Mouse (Mus musculus) c-Kit-positive CD71-positive TER-119-negative erythroid progenitor cells, embryonic 14.5 days (primary cell): ENCODE data around the gene Sgpp2.

Source experiments
- DNase-seq: peaks from one replicate; pipeline ENCODE4 v3.0.0-alpha.2; 2013; ENCODE audit warnings: low read depth

Gene Sgpp2

DNA sequence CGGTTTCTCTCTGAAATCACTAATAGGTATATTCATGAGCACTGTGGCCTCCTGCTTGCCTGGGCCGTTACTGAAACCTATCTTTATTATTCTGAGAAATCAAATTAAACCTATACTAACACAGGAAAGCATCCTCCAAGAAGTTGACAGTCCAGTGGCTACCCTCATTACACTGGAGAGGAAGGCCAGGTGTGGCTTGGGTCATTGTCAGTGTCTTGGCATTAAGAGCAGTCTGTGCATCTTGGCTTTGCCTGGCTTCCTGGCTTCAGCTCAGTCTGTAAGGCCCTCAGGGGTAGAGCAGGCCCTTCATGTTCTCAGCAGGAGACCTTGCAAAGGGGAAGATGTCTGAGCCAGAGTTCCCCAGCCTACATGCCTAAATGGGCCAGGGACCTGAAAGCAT is 99.3 kb downstream of the Sgpp2 start:
- DNase-seq: no peak

DNA sequence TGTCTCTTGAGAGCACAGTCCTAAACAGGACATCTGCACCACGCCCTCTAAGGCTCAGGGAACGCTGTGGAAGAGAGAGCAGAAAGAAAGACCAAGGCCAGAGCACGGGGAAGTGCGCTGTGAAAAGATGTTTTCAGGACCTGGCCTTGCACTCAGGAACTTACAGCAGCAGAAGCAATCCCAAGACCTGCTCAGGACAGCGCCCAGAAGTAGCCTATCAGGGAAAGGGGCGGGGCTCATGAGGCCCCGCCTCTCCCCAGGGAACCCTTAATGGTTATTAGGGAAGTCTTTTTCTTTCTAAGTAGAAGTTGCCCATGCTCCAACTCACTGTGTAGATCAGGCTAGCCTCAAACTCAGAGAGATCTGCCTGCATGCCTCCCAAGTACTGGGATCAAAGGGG is 102.5 kb downstream of the Sgpp2 start:
- no peak for DNase-seq

DNA sequence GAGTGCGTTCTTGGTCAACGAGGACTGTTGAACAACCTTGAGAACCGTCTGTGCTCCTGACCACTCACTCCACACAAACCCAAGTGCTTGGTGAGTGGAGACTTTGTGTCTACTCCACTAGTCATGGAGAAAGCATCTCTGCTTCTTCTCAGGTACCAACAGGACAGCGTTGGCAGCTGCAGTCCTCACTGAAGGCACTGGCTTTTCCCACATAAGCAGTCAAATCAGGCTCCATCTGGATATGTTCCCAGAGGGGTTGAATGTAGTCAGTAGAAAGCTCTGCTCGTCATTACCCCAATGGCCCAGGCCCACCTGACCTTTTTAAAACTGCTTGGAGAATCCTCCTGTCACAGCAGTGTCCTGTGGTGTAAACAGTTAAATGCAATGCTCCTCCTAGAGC is 104.3 kb downstream of the Sgpp2 start:
- DNase-seq: no peak

DNA sequence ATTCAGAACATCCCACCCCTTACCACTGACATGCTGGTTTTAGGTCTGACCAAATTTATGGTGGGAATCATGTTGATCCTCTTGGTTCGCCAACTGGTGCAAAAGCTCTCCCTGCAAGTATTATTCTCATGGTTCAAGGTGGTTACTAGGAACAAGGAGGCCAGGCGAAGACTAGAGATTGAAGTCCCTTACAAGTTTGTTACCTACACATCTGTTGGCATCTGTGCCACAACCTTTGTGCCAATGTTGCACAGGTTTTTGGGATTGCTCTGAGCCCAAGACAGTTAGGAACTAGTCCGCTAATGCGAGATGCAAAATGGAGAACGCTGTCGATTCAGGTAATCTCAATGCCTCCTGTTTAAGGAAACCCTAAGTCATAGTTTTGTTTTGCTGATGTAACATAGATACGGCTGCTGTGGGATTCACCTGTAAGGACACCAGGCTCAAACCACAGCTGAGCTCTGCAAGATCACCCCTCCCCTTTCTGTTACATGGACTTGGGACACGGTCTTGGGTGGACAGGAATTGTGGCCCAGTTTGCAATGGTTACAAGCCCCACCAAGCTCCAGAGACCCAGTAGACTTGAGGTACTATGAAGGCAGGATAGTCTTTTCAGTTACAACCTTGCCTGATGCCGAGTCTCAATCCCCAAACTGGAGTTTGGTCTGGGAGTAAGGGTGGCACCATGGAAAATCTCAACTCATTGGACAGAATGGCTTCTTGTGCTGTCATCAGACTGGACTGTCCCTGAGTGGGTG is 107.2 kb downstream of the Sgpp2 start:
- DNase-seq: no peak

DNA sequence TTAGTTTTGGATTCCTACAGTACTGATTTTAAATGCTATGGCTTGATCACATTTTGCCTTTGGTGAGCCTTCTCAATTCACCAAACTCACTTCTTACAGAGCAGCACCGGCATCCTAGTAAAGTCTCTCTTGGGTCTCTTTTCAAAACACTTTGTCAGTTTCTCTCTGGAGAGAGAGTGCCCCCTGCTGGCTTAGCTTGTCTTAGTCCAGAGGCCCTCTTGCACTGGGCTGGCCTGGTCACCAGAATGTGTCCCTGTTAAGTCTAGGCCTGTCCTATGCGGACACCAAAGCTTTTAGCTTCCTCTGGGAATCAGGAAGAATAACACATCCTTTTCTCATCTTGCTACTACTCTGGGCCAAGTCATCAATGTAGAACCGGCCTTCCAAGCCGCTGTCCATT is 109.4 kb downstream of the Sgpp2 start:
- DNase-seq: peak; percentile 24

DNA sequence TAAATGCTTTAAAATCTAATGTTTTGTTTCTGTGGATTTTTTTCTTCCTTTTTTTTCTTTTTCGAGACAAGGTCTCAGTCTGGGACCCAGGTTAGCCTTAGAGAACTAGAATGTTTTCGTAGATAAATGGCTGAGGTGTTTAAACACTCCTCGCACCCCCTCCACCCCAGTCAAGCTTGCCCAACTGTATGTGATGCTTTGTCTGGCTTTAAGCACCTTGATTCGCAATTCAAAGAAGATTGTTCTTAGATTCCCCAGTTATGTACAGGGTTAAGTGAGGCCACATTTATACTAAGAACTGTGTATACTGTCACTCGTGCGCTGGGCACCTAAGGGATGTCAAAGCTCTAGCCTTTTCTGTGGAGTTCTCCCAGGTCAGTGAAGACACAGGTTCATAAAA is 110.1 kb downstream of the Sgpp2 start:
- no peak for DNase-seq

DNA sequence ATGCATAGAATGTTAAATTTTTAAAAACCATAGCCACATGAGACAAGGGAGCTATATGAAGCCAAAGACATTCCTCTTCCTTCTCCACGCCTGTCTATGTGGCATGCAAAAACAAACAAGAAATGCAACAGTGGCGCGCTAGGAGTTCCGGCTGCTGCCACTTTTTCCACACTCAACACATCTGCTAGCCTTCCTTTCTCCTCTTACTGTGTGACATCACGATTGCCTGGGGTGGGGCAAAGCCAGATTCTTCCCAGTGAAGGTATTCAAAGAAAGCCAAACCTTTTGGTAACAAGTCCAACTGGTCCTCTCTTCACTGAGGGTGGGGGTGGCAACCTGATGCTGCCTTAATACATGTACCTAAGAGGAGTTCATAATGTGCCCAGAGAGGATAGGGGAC is 111.6 kb downstream of the Sgpp2 start:
- no peak for DNase-seq

DNA sequence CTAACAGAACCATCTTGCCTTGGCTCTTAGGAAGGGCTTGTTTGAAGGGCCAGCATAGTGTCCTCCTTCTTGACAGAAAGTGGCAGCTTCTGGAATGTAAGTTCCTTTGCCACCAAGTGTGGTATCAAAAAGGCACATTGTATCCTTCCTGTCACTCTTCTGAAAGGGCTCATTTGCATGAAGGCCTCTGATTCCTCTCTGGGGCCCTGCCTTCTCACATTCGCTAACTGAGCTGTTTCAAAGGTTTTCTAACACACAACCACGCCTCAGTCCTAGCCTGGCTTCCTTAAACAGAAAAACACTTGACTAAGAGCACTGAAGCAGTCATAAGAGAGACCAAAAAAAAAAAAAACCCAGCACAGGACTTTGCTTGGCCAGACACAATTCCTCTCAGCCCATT is 112.4 kb downstream of the Sgpp2 start:
- DNase-seq: no peak

DNA sequence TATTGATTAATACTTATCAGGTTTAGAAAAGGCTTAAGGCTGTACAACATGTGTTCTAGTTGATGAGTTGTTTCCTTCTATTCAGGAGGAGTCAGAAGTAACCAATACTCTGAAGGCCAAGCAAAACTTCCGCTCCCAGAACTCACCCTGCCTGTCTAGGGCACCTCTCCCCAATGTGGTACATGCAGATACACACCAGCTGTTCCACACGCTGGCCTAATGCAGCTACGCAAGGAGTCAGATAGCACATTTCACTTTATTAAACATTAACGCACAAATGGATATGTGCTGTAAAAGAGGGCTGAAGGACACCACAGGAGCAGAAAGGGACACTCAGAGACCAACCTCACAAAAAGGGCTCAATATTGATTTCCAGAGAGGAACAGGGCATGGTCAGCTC is 114.7 kb downstream of the Sgpp2 start:
- no peak for DNase-seq

DNA sequence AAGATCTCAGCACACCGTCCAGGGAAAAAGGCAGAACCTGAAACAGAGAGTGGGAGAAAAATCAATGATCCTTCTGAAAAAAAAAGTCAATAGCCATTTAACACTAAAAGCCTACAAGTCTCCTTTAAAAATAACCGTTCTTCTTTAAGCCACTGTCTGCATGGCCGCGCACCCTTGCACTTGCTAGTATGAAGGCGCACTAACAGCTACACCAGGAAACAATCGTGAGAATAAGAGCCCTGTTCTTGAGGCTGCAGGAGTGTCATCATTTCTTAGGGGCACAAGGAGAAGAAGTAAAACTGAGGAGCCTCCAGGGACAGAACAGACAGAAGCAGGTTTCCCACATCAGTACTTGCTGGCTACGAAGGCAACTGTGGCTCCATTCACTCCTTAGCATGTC is 115.2 kb downstream of the Sgpp2 start:
- DNase-seq: no peak

DNA sequence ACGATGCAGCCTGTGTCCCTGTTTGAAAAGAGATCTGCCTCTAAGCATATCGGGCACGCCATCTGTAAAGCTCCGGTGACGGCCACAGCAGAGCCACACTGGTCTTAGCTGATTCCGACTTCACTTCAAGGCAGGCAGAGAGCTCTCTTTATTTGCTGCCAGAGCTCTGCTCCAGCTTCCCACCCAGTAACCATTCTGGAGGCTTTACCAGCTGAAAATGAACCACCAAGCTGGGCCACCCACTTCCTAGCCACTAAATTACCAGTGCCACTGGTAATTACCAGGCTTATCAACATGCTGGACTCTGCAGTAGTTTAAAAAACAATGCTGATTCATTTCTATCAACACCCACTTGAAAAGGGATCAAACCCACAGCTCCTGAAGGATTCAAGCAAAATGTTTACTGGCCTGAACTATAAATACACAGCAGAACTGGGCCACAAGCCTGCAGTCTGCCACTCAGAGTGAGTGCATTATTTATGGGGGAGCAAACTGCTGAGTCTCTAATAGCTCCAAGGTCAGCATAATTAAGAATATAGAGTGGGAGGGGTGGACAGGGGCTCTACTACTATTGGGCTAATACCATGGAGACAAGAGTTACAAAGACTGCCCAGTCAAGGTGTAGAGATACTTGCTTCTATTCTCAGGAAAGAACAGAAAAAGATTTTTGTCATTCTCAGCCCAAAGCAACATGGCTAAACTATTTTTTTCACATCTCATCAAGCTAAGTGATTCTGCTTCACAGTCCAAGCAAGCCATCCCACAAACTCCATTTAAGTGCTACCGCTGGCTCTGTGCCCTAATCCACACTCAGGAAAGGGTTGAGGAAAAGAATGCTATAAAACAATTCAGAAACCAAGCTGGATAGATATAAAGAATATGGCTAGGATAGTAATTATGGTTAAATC is 115.9 kb downstream of the Sgpp2 start:
- DNase-seq: no peak

DNA sequence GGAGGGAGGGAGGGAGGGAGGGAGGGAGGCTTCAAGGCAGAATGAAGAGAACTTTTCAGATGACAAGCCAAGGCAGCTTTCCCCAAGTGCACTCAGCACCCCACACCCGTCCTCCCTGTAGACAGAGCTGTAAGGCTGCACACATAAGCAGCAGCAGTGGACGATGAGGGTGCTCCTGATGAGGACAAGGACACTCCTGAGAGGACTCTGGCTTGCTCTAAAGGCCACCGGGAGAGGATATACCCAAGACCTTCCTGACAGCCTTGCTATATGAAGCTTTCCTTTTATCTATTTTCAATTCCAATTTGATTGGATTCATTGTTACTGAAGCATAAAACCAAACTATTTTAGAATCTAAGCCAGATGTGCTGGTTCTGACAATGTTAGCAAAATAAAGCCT is 116.7 kb downstream of the Sgpp2 start:
- no peak for DNase-seq

DNA sequence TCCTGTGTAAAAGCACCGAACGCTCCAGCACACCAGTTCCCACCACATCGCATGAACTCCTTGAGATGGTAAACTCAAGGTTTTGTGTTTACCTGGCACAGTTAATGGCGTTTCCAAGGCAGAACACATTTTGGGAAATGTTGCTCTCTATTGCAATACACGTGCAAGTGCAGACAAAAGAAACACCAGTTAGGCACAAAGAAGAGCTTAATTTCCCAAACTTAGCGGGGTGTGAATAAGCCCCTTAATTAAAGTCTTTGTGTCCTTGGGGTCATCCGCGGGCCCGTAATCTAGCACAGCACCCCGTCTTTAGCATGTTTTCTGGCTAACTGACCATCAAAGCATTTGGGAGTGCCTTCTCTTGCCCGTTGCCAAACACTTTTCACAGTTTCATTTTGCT is 118.7 kb downstream of the Sgpp2 start:
- no peak for DNase-seq

DNA sequence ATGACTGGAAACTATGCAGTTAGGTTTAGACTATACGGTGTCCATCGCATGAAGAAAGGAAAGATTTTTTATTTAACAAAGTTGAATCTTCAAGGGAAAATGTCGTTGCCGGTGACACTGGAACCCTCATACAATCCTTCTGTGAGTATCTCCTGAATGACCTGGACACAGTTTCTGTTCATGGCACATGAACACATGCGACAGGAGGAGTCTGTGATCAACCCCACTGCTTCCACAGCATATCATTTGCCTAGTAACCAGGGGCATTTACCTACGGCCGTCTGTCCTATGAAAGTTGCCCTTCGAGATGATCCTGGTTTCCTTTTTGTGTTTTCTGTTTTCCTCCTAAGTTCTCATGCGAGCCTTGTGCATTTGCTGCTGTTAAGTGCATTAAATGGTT is 123.3 kb downstream of the Sgpp2 start:
- no peak for DNase-seq

DNA sequence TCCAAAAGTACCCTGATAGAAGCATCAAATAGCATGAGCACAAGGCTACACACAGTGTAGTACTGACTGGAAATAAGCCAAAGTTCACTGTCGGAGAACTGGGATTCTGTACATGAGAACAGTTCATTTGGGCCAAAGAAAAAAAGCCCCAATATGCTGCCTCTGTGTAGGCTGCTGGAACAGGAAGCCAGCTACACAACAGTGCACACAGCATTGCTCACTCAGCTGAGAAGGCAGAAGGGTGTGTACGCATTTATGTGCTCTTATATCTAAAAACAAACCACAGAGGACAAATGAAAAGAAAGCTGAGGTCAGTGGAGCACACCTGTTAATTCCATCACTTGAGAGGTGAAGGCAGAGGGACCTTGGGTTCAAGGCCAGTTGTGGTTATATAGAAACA is 125.8 kb downstream of the Sgpp2 start:
- DNase-seq: no peak

DNA sequence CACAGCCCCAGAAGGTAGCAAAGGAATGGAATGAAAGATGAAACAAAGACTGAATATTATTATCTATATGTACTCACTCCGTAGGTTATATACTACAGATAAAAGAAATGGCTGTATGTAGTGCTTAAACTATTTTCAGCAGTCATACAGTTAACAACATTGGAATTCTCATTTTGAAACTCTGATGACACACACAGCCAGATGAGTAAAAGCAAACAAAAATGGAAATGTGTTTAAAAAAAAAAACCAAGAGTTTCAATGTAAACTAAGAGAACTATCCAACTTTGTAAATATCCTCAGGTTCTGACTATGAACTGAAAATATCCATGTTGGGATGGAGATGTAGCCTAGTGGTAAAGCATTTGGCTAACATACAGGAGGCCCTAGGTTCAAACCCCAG is 126.3 kb downstream of the Sgpp2 start:
- no peak for DNase-seq

DNA sequence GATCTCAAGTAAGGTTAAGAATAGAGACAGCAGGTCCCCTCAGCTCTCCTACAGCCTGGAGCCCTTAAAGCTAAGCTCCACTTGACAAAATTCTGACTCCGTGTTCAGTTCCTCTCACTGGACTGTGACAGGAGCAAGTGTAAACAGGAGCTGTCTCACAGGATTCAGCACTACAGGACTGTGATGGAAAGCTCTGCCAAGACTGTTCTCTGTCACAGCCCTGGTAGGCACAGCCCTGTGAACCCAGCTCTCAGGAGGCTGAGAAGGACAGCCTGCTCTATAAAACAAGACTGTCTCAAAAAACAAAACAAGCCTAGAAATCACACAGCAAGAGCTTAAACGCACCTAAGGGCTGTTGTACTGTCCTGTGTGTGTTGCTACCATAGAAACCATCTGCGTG is 127.0 kb downstream of the Sgpp2 start:
- no peak for DNase-seq

DNA sequence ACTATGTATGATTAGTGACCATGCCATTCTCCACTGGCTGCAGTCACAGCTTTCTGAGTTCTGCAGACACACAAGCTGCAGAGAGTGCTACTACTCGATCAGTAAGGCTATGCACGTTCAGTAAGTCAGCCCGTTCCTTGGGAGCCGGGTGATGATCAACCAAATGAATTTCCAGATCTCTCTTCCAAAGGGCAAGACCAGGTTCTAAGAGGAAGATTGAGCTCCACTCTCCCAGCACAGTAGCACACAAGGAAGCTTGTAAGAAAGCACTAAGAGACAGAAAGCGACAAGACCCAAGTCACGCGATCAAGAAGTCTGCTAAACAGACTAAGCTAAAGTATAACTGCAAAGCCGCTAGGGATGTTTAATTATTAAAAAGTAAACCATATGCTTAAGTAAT is 130.6 kb downstream of the Sgpp2 start:
- DNase-seq: no peak

DNA sequence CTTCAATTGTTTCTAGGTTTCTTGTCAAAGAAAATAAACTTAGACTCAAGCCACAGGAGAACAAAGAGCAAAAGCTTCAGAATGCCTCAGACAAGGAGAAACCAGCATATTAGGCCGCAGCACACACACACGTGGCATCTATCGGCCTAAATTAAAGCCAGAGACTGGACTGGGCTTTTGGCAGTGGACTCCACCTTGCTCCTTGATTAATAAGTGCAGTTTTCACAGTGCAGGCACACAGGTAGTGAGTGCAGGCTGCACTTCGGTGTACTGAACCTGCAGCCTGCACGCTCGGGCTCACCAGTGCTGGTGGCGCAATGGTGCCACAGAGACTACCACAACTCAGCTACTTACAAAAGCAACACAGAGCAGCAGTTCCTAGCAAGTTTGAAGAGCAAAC is 132.9 kb downstream of the Sgpp2 start:
- no peak for DNase-seq

DNA sequence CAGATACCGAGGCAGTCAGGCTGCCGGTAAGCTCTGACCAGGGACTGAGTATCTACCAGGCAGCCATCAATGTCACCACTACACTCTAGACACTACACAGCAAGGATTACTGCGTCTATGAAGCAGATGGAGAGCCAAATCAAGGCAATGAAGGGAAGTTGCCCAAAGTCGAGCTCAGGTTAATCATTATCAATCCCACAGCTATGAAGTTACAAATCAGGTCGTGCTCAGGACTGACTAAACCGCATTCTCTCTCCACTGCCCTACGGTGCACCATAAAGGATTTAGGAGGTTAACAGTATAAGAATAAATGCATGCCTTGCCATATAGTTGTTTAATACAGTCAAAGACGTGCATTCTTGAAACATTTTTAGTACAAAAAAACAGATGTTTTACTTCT is 136.1 kb downstream of the Sgpp2 start:
- no peak for DNase-seq

DNA sequence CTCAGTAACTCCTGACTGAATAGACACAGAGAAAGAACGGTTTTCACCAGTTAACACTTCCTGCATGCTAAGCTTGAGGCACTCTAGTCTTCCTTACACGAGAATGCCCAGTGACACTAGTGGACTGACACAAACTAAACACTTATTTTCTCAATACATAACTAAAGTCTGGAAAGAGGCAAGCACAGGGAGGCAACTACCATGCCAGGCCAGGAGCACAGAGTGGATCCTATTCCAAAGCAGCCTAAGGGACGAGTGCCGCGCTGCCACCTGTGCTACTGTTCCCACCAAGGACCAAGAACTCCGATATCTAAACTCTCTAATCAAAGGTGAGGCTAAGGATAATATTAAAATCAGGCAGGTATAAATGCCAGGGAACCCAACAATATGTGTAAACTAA is 136.6 kb downstream of the Sgpp2 start:
- no peak for DNase-seq

DNA sequence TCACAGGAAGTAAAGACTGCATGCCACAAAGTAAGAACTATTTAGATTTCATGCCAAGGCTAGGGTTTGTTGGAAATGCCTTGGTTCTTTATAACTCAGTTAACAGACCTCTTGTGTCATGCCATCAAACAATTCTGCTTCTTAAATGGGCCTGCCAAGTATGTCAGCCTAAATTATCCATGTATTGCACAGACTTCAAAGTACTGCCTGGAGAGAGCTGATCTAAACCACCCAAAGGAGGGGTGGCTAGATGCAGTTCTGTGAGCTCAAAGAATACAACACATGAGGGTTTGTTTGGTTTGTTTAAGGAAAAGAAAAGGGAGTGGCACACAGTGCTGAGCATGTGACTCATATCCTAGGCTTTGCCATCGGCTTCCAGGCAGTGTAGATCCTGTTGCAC is 137.9 kb downstream of the Sgpp2 start:
- no peak for DNase-seq

DNA sequence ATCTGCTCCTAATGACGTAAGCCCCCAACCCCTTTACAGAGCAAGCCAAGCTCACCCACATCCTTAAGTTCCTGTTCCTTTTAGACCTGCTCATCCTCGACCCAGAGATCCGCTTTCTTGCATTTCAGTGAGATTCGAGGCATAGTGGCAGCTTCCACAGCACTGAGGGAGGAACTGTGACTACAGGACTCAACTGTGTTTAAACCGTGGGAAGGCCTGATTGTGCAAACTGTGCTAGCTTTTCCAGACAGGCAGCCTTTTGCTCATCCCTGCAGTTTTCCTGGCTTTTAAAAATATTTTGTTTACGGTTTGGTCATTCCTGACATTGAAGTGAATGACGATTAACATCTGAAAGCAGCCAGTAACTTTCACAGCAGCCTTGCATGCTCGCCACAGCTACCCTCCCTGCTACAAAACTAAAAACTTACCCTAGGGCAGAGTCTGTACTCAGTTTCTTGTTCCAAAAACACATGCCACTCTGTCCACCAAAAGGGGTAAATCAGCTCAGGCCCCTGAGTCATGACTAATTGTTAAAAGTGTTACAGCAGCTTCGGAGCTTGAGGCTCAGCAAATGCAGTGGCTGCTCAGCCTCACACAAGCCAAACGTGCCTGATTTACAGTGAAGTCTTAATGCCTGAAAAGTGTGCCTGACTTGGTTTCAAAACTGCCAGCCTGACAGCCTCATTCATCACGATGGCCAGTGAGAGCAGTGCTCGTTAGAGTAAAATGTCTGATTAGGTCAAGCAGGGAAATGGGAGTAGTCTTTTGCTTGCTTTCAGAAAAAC is 141.1 kb downstream of the Sgpp2 start:
- DNase-seq: no peak
